17 mouse cellular contexts compared by ENCODE assay signal in genomic region chr1:163251766-163252165, GRCm38 (mm10).
A peak's percentile ranks its signal among the peaks of the same experiment; 100 is the strongest.
DNase-seq lines count a peak whose midpoint lies in the region; ATAC-seq and TF ChIP-seq lines count a peak whose summit lies in the region.
"Had no signal": no experiment of that assay in that cellular context is flagged by ENCODE, and none has a peak within 500 bp of the region (broad histone marks: within the 10 kb centered on the region; RNA-seq: fewer than 3 reads in every experiment).

No protein-coding gene starts in this region.

- ATAC-seq in forebrain, postnatal 0 days, result no peak
- ATAC-seq in forebrain, embryonic 16.5 days, result no peak
- no peak for ATAC-seq in Patski
- ATAC-seq in limb, embryonic 14.5 days (ENCODE audit: low FRiP score, low read depth), result 0 out of 2 replicates have a peak, but pooled peaks have one; percentile 50
- no peak for ATAC-seq in intestine, postnatal 0 days
- ATAC-seq in kidney, embryonic 14.5 days (ENCODE audit: low FRiP score, low TSS enrichment), result no peak
- ATAC-seq: activated CD4-positive, CD25-positive, alpha-beta regulatory T cell, adult 4 months; midbrain, embryonic 15.5 days had no signal

- H3K4me1 ChIP-seq in forebrain, postnatal 0 days (ENCODE audit: insufficient read depth), result no peaks in the 10 kb centered on the region
- H3K4me1 ChIP-seq in forebrain, embryonic 16.5 days (replicated peaks; ENCODE audit: control insufficient read depth, insufficient read depth, low read length), result 0 out of 2 replicates have a peak, but pooled peaks cover 2% of the 10 kb centered on the region
- H3K4me1 ChIP-seq in limb, embryonic 14.5 days (ENCODE audit: control insufficient read depth, insufficient read depth, low read length), result no peaks in the 10 kb centered on the region
- no peaks in the 10 kb centered on the region for H3K4me1 ChIP-seq in intestine, postnatal 0 days (replicated peaks; ENCODE audit: control insufficient read depth, insufficient read depth, low read length)
- no peaks in the 10 kb centered on the region for H3K4me1 ChIP-seq in kidney, embryonic 14.5 days (ENCODE audit: control insufficient read depth, insufficient read depth, low read length)
- H3K4me1 ChIP-seq: midbrain, embryonic 15.5 days had no signal

- no peaks in the 10 kb centered on the region for H3K36me3 ChIP-seq in forebrain, postnatal 0 days (ENCODE audit: insufficient read depth)
- no peaks in the 10 kb centered on the region for H3K36me3 ChIP-seq in forebrain, embryonic 16.5 days (ENCODE audit: control insufficient read depth, insufficient read depth)
- H3K36me3 ChIP-seq in limb, embryonic 14.5 days (ENCODE audit: control insufficient read depth, insufficient read depth, low read length), result peaks cover 77% of the 10 kb centered on the region
- H3K36me3 ChIP-seq in intestine, postnatal 0 days (ENCODE audit: control insufficient read depth, insufficient read depth), result no peaks in the 10 kb centered on the region
- H3K36me3 ChIP-seq in kidney, embryonic 14.5 days (ENCODE audit: control insufficient read depth, insufficient read depth, low read length), result no peaks in the 10 kb centered on the region; the same call in 1 of the 2 replicates
- H3K36me3 ChIP-seq: midbrain, embryonic 15.5 days had no signal

- H3K9me3 ChIP-seq in forebrain, postnatal 0 days (ENCODE audit: low read length), result no peaks in the 10 kb centered on the region
- no peaks in the 10 kb centered on the region for H3K9me3 ChIP-seq in forebrain, embryonic 16.5 days (ENCODE audit: control insufficient read depth, low read length)
- no peaks in the 10 kb centered on the region for H3K9me3 ChIP-seq in limb, embryonic 14.5 days (ENCODE audit: control insufficient read depth, low read length)
- no peaks in the 10 kb centered on the region for H3K9me3 ChIP-seq in intestine, postnatal 0 days (ENCODE audit: control insufficient read depth)
- H3K9me3 ChIP-seq in kidney, embryonic 14.5 days (ENCODE audit: control insufficient read depth, low read length), result no peaks in the 10 kb centered on the region
- H3K9me3 ChIP-seq: midbrain, embryonic 15.5 days had no signal

- no peak overlapping the region for H3K27ac ChIP-seq in forebrain, postnatal 0 days (ENCODE audit: low read depth, low read length)
- H3K27ac ChIP-seq in forebrain, embryonic 16.5 days (ENCODE audit: low read length), result no peak overlapping the region
- no peak overlapping the region for H3K27ac ChIP-seq in limb, embryonic 14.5 days (replicated peaks; ENCODE audit: low read depth, low read length)
- no peak overlapping the region for H3K27ac ChIP-seq in intestine, postnatal 0 days (ENCODE audit: low read depth, low read length)
- no peak overlapping the region for H3K27ac ChIP-seq in kidney, embryonic 14.5 days (ENCODE audit: low read depth, low read length)
- H3K27ac ChIP-seq: left cerebral cortex, adult 2 months; midbrain, embryonic 15.5 days had no signal

- H3K27me3 ChIP-seq in forebrain, postnatal 0 days (ENCODE audit: insufficient read depth, low read length), result no peaks in the 10 kb centered on the region
- H3K27me3 ChIP-seq in forebrain, embryonic 16.5 days (replicated peaks; ENCODE audit: control insufficient read depth, insufficient read depth, low read length), result no peaks in the 10 kb centered on the region
- no peaks in the 10 kb centered on the region for H3K27me3 ChIP-seq in Patski
- H3K27me3 ChIP-seq in limb, embryonic 14.5 days (ENCODE audit: control insufficient read depth, insufficient read depth, low read length), result no peaks in the 10 kb centered on the region
- no peaks in the 10 kb centered on the region for H3K27me3 ChIP-seq in intestine, postnatal 0 days (replicated peaks; ENCODE audit: control insufficient read depth, insufficient read depth, low read length)
- H3K27me3 ChIP-seq in kidney, embryonic 14.5 days (ENCODE audit: control insufficient read depth, insufficient read depth, low read length), result no peaks in the 10 kb centered on the region
- H3K27me3 ChIP-seq: midbrain, embryonic 15.5 days had no signal

- H3K4me3 ChIP-seq in forebrain, postnatal 0 days (ENCODE audit: low read depth, low read length), result no peak overlapping the region
- no peak overlapping the region for H3K4me3 ChIP-seq in forebrain, embryonic 16.5 days (replicated peaks; ENCODE audit: low read length)
- H3K4me3 ChIP-seq in limb, embryonic 14.5 days (replicated peaks; ENCODE audit: low read length), result no peak overlapping the region
- no peak overlapping the region for H3K4me3 ChIP-seq in intestine, postnatal 0 days (ENCODE audit: low read depth, low read length)
- H3K4me3 ChIP-seq in kidney, embryonic 14.5 days (ENCODE audit: low read length), result no peak overlapping the region
- H3K4me3 ChIP-seq: layer of hippocampus, adult 2 months; left cerebral cortex, adult 2 months; midbrain, embryonic 15.5 days had no signal

- no peak for TF ChIP-seq POLR2A in limb, embryonic 14.5 days (IDR thresholded peaks at IDR 0.05; ENCODE audit: borderline replicate concordance, extremely low read depth, insufficient read depth, insufficient read length)

- CTCF ChIA-PET in Patski (lab: Charles Lee), result no interaction called here

- 92% methylated on average over 1 of the region's 1 CpGs for WGBS in forebrain, postnatal 0 days
- WGBS in forebrain, embryonic 16.5 days, result 94% methylated on average over 1 of the region's 1 CpGs
- 36% methylated on average over 1 of the region's 1 CpGs for WGBS in limb, embryonic 14.5 days
- WGBS in intestine, postnatal 0 days, result 80% methylated on average over 1 of the region's 1 CpGs
- WGBS in kidney, embryonic 14.5 days, result 94% methylated on average over 1 of the region's 1 CpGs

- POLR2A ChIA-PET in Patski (lab: Charles Lee), result interaction anchor here (0.8 kb wide), 1 partner anchor 10 kb away, joined by 4 read pairs; no protein-coding TSS in a partner anchor

- in situ Hi-C loops in Patski (cut with MboI; ENCODE audit: low pct_unique_long_range_greater_than_20kb), result no loop called here

- peak; percentile 20 for DNase-seq in forebrain, postnatal 0 days
- DNase-seq in left cerebral cortex, postnatal 4 days, result peak; percentile 17
- no peak for DNase-seq in left cerebral cortex, postnatal 36 days (ENCODE audit: low spot score in 2 of 2)
- DNase-seq in Patski (ENCODE audit: low read depth, low spot score), result peak; percentile 60
- DNase-seq in limb, embryonic 14.5 days (ENCODE audit: low spot score), result peak; percentile 77
- DNase-seq: cerebellum, adult 11 months; kidney, adult 8-10 months; lung, embryonic 14.5 days; right cerebral cortex, postnatal 4 days; thymus, adult 18-20 months had no signal

- no peak for TF ChIP-seq CTCF in forebrain, postnatal 0 days (IDR thresholded peaks at IDR 0.05; ENCODE audit: low read depth)
- no peak for TF ChIP-seq CTCF in Patski (IDR thresholded peaks at IDR 0.05)
- TF ChIP-seq CTCF in intestine, postnatal 0 days (IDR thresholded peaks at IDR 0.05; ENCODE audit: low read depth), result no peak

- intact Hi-C loops in left cerebral cortex, postnatal 4 days (cut with DNase I), result no loop called here
- intact Hi-C loops in left cerebral cortex, postnatal 36 days (cut with DNase I), result no loop called here

- H3K9ac ChIP-seq in forebrain, postnatal 0 days, result no peak overlapping the region
- no peak overlapping the region for H3K9ac ChIP-seq in forebrain, embryonic 16.5 days (replicated peaks; ENCODE audit: low read depth, low read length)
- H3K9ac ChIP-seq in limb, embryonic 14.5 days (ENCODE audit: low read depth, low read length, severe bottlenecking), result no peak overlapping the region
- no peak overlapping the region for H3K9ac ChIP-seq in intestine, postnatal 0 days (ENCODE audit: low read depth, low read length)
- H3K9ac ChIP-seq in kidney, embryonic 14.5 days (ENCODE audit: low read depth, low read length), result no peak overlapping the region
- H3K9ac ChIP-seq: lung, embryonic 14.5 days; midbrain, embryonic 15.5 days had no signal

- H3K4me2 ChIP-seq in forebrain, postnatal 0 days (ENCODE audit: low read depth), result no peak overlapping the region
- H3K4me2 ChIP-seq in forebrain, embryonic 16.5 days (ENCODE audit: low read length), result no peak overlapping the region
- no peak overlapping the region for H3K4me2 ChIP-seq in limb, embryonic 14.5 days (replicated peaks; ENCODE audit: low read depth, low read length, severe bottlenecking)
- H3K4me2 ChIP-seq in intestine, postnatal 0 days (replicated peaks; ENCODE audit: low read depth), result no peak overlapping the region
- H3K4me2 ChIP-seq in kidney, embryonic 14.5 days (replicated peaks; ENCODE audit: low read depth, low read length), result no peak overlapping the region
- H3K4me2 ChIP-seq: lung, embryonic 14.5 days; midbrain, embryonic 15.5 days had no signal

Comparison
In these comparisons a context has a peak if more than half of its experiments do, and no peak if none do; other contexts are left out.
1. DNase-seq: peak in forebrain, postnatal 0 days (single experiment), left cerebral cortex, postnatal 4 days (single experiment), Patski (single experiment) and limb, embryonic 14.5 days (single experiment); none in left cerebral cortex, postnatal 36 days (0 of 2).